Mouse (Mus musculus) lung, postnatal 0 days (tissue): ENCODE data around the gene Dmrt1. TPM values are rescaled to one million over a fixed set of nuclear protein-coding genes. Genes with fewer than 3 reads are reported as not detected.

ENCODE experiments used
- ATAC-seq: fragments of 200-750 bp; cut with Nextera tagmentation; 2 replicates; pipeline ENCODE4 v1.8.0; 2017; ENCODE audit warnings: moderate library complexity
- DNase-seq: peaks from one replicate; pipeline ENCODE4 v3.0.0-alpha.2; 2016; ENCODE audit warnings: low spot score
- H3K27ac ChIP-seq: fragments of 300-500 bp; sonication (generic); 2 replicates; pipeline ENCODE4 v1.5.1; 2014; ENCODE audit warnings: antibody characterized with exemption, mild to moderate bottlenecking, low read length, mixed read lengths
- H3K27me3 ChIP-seq: fragments of 300-500 bp; sonication (generic); replicated peaks from 2 replicates; pipeline ENCODE4 v1.6.1; 2014; ENCODE audit warnings: low read length, mixed read lengths; ENCODE audit not compliant: insufficient read depth
- H3K36me3 ChIP-seq: fragments of 300-500 bp; sonication (generic); 2 replicates; pipeline ENCODE4 v1.6.1; 2014; ENCODE audit warnings: low read length, mixed read lengths; ENCODE audit not compliant: insufficient read depth
- H3K4me1 ChIP-seq: fragments of 300-500 bp; sonication (generic); 2 replicates; pipeline ENCODE4 v1.6.1; 2014; ENCODE audit warnings: antibody characterized with exemption, low read depth, low read length, mixed read lengths; ENCODE audit not compliant: insufficient read depth
- H3K4me2 ChIP-seq: fragments of 300-500 bp; sonication (generic); replicated peaks from 2 replicates; pipeline ENCODE4 v1.6.1; 2014; ENCODE audit warnings: low read depth, mild to moderate bottlenecking, low read length, moderate library complexity, mixed read lengths
- H3K4me3 ChIP-seq: fragments of 300-500 bp; sonication (generic); 2 replicates; pipeline ENCODE4 v1.5.1; 2014; ENCODE audit warnings: low read depth, low read length
- H3K9ac ChIP-seq: fragments of 300-500 bp; sonication (generic); replicated peaks from 2 replicates; pipeline ENCODE4 v1.6.1; 2014; ENCODE audit warnings: low read depth, mild to moderate bottlenecking
- H3K9me3 ChIP-seq: fragments of 300-500 bp; sonication (generic); 2 replicates; pipeline ENCODE4 v1.6.1; 2016; ENCODE audit warnings: low read length, mixed read lengths
- CTCF ChIP-seq: IDR thresholded peaks from 2 replicates; pipeline ENCODE4 v1.5.1; 2016; ENCODE audit warnings: antibody characterized with exemption, mild to moderate bottlenecking
- EP300 ChIP-seq: IDR thresholded peaks from 2 replicates; pipeline ENCODE4 v1.6.1; 2016; ENCODE audit warnings: antibody characterized with exemption, mild to moderate bottlenecking, control low read depth
- WGBS: fragments of 180-500 bp; shearing (Covaris S2); extraction: QIAGEN DNeasy Blood & Tissue Kit; methylation state at CpG from one replicate; pipeline ENCODE4 v1.1.7; 2014; 5-methylcytosine and 5-hydroxymethylcytosine counted together
- polyA plus RNA-seq: library from polyadenylated mRNA; unstranded; fragments of >200 nt; fragmentation: Nextera tagmentation; extraction: Ambion mirVana; gene quantifications from 2 replicates; pipeline ENCODE4 v1.2.1, GENCODE M21; 2015

Dmrt1 gene
- polyA plus RNA-seq, 1 experiment from 2014 or later = not detected

GRCm38 (mm10) chr19:25514986-25515530 lies 9.6 kb downstream of the Dmrt1 start:
- Histone ChIP-seq H3K4me2 (no peak overlapping the region), H3K4me1 (no peaks in the 10 kb centered on the region), H3K9ac (no peak overlapping the region), H3K9me3 (no peaks in the 10 kb centered on the region), H3K27me3 (0 out of 2 replicates have a peak, but pooled peaks cover 3% of the 10 kb centered on the region), H3K4me3 (no peak overlapping the region), H3K36me3 (no peaks in the 10 kb centered on the region), H3K27ac (no peak overlapping the region)
- TF ChIP-seq CTCF (no peak), EP300 (no peak)
- ATAC-seq (no peak), DNase-seq (no peak)
- WGBS = 32% methylated on average over 11 of the region's 12 CpGs

- H3K4me3 ChIP-seq = no peak overlapping the region
- no peaks in the 10 kb centered on the region for H3K9me3 ChIP-seq
- no peak for TF ChIP-seq CTCF
- TF ChIP-seq EP300 = no peak
- no peak overlapping the region for H3K4me2 ChIP-seq
- no peak for ATAC-seq
- H3K9ac ChIP-seq = no peak overlapping the region
- H3K36me3 ChIP-seq = no peaks in the 10 kb centered on the region
- H3K4me1 ChIP-seq = no peaks in the 10 kb centered on the region
- no peak overlapping the region for H3K27ac ChIP-seq
- H3K27me3 ChIP-seq = no peaks in the 10 kb centered on the region
- whole genome bisulfite sequencing = 75% methylated on average over 6 of the region's 6 CpGs
- no peak for DNase-seq
Measured at GRCm38 (mm10) chr19:25524156-25524555, 18.7 kb downstream of the Dmrt1 start.

- no peaks in the 10 kb centered on the region for H3K9me3 ChIP-seq
- TF ChIP-seq CTCF = no peak
- no peak for TF ChIP-seq EP300
- ATAC-seq = no peak
Measured at GRCm38 (mm10) chr19:25525726-25526125, 20.3 kb downstream of the Dmrt1 start.

GRCm38 (mm10) chr19:25529673-25530072 lies 24.3 kb downstream of the Dmrt1 start:
- no peak for TF ChIP-seq EP300
- TF ChIP-seq CTCF = no peak
- H3K27ac ChIP-seq = no peak overlapping the region
- 78% methylated on average over 12 of the region's 12 CpGs for WGBS

More at GRCm38 (mm10) chr19:25525726-25526125, 20.3 kb downstream of the Dmrt1 start:
- Histone ChIP-seq H3K36me3 (no peaks in the 10 kb centered on the region), H3K27me3 (no peaks in the 10 kb centered on the region), H3K9ac (no peak overlapping the region), H3K4me2 (no peak overlapping the region), H3K27ac (no peak overlapping the region), H3K4me3 (no peak overlapping the region), H3K4me1 (no peaks in the 10 kb centered on the region)
- no peak for DNase-seq
- WGBS = 94% methylated on average over 20 of the region's 20 CpGs

GRCm38 (mm10) chr19:25545714-25546340 lies 40.4 kb downstream of the Dmrt1 start:
- no peak overlapping the region for H3K27ac ChIP-seq
- H3K9me3 ChIP-seq = no peaks in the 10 kb centered on the region
- peak; percentile 77 for DNase-seq
- H3K4me1 ChIP-seq = no peaks in the 10 kb centered on the region
- H3K27me3 ChIP-seq = no peaks in the 10 kb centered on the region
- H3K4me2 ChIP-seq = no peak overlapping the region
- no peak overlapping the region for H3K4me3 ChIP-seq
- H3K9ac ChIP-seq = no peak overlapping the region
- no peaks in the 10 kb centered on the region for H3K36me3 ChIP-seq
- WGBS = 32% methylated on average over 13 of the region's 13 CpGs
- ATAC-seq = peak; percentile 41; the same call in 1 of the 2 replicates
- TF ChIP-seq CTCF (peak; percentile 85), EP300 (no peak)

More at GRCm38 (mm10) chr19:25529673-25530072, 24.3 kb downstream of the Dmrt1 start:
- no peaks in the 10 kb centered on the region for H3K36me3 ChIP-seq
- H3K9me3 ChIP-seq = no peaks in the 10 kb centered on the region
- no peak for ATAC-seq
- no peak overlapping the region for H3K4me3 ChIP-seq
- H3K27me3 ChIP-seq = no peaks in the 10 kb centered on the region
- H3K9ac ChIP-seq = no peak overlapping the region
- H3K4me2 ChIP-seq = no peak overlapping the region
- H3K4me1 ChIP-seq = no peaks in the 10 kb centered on the region
- no peak for DNase-seq

- no peak for ATAC-seq
- H3K4me2 ChIP-seq = no peak overlapping the region
- no peaks in the 10 kb centered on the region for H3K36me3 ChIP-seq
- no peaks in the 10 kb centered on the region for H3K4me1 ChIP-seq
- no peak overlapping the region for H3K4me3 ChIP-seq
- WGBS = 73% methylated on average over 9 of the region's 9 CpGs
- no peak overlapping the region for H3K27ac ChIP-seq
- no peaks in the 10 kb centered on the region for H3K27me3 ChIP-seq
- no peak for DNase-seq
- H3K9me3 ChIP-seq = no peaks in the 10 kb centered on the region
- TF ChIP-seq CTCF (no peak), EP300 (no peak)
- no peak overlapping the region for H3K9ac ChIP-seq
Measured at GRCm38 (mm10) chr19:25547086-25547643, 41.7 kb downstream of the Dmrt1 start.
